Mouse (Mus musculus) kidney, postnatal 0 days (tissue): ENCODE results near the gene Kif14. TPM values are rescaled to one million over a fixed set of nuclear protein-coding genes. Genes with fewer than 3 reads are reported as not detected.

ENCODE experiments used
- ATAC-seq: fragments of 200-750 bp; cut with Nextera tagmentation; replicated peaks from 2 replicates; pipeline ENCODE4 v1.8.0; 2017; ENCODE audit warnings: low read depth, moderate number of reproducible peaks, moderate TSS enrichment, moderate library complexity; ENCODE audit not compliant: low FRiP score
- DNase-seq: peaks from one replicate; pipeline ENCODE4 v3.0.0-alpha.2; 2016; ENCODE audit warnings: low spot score
- H3K27ac ChIP-seq: fragments of 300-500 bp; sonication (generic); 2 replicates; pipeline ENCODE4 v1.5.1; 2014; ENCODE audit warnings: mild to moderate bottlenecking
- H3K27me3 ChIP-seq: fragments of 300-500 bp; sonication (generic); 2 replicates; pipeline ENCODE4 v1.6.1; 2014; ENCODE audit warnings: low read length, mixed read lengths; ENCODE audit not compliant: insufficient read depth
- H3K36me3 ChIP-seq: fragments of 300-500 bp; sonication (generic); 2 replicates; pipeline ENCODE4 v1.6.1; 2014; ENCODE audit warnings: low read length, mixed read lengths; ENCODE audit not compliant: insufficient read depth
- H3K4me1 ChIP-seq: fragments of 300-500 bp; sonication (generic); replicated peaks from 2 replicates; pipeline ENCODE4 v1.6.1; 2014; ENCODE audit warnings: antibody characterized with exemption, low read length, mixed read lengths; ENCODE audit not compliant: insufficient read depth
- H3K4me2 ChIP-seq: fragments of 300-500 bp; sonication (generic); 2 replicates; pipeline ENCODE4 v1.6.1; 2014; ENCODE audit warnings: mild to moderate bottlenecking, low read length, moderate library complexity, mixed read lengths
- H3K4me3 ChIP-seq: fragments of 300-500 bp; sonication (generic); replicated peaks from 2 replicates; pipeline ENCODE4 v1.5.1; 2014; ENCODE audit warnings: low read depth, low read length
- H3K9ac ChIP-seq: fragments of 300-500 bp; sonication (generic); 2 replicates; pipeline ENCODE4 v1.6.1; 2014; ENCODE audit warnings: low read depth, low read length
- H3K9me3 ChIP-seq: fragments of 300-500 bp; sonication (generic); replicated peaks from 2 replicates; pipeline ENCODE4 v1.6.1; 2016; ENCODE audit warnings: low read length, inconsistent platforms, mixed read lengths
- CTCF ChIP-seq: IDR thresholded peaks from 2 replicates; pipeline ENCODE4 v1.5.1; 2016; ENCODE audit warnings: antibody characterized with exemption, low read depth, mild to moderate bottlenecking, moderate library complexity
- WGBS: fragments of 180-500 bp; shearing (Covaris S2); extraction: QIAGEN DNeasy Blood & Tissue Kit; methylation state at CpG from one replicate; pipeline ENCODE4 v1.1.7; 2014; 5-methylcytosine and 5-hydroxymethylcytosine counted together
- polyA plus RNA-seq: library from polyadenylated mRNA; unstranded; fragments of >200 nt; fragmentation: Nextera tagmentation; extraction: Ambion mirVana; gene quantifications from 2 replicates; pipeline ENCODE4 v1.2.1, GENCODE M21; 2015

The Kif14 gene
- polyA plus RNA-seq, result 1.7 and 2.0 TPM in 2 replicates

GRCm38 (mm10) chr1:136466143-136466811, at the start of gene Kif14:
Kif14 (plus strand) TSS chr1:136466343.
- peak; percentile 98 for DNase-seq
- no peaks in the 10 kb centered on the region for H3K9me3 ChIP-seq
- TF ChIP-seq CTCF, result peak; percentile 5; the same call in 1 of the 2 replicates
- H3K36me3 ChIP-seq, result no peaks in the 10 kb centered on the region
- peak; percentile 99 for ATAC-seq
- WGBS, result under 1% methylated on average over 52 of the region's 52 CpGs
- H3K27me3 ChIP-seq, result no peaks in the 10 kb centered on the region
- peaks cover 4% of the 10 kb centered on the region; the same call in 1 of the 2 replicates for H3K4me1 ChIP-seq
- H3K4me3 ChIP-seq, result peak within 1 kb of the TSS; percentile 53
- peak within 1 kb of the TSS; percentile 99 for H3K4me2 ChIP-seq
- no peak within 1 kb of the TSS for H3K27ac ChIP-seq
- H3K9ac ChIP-seq, result peak within 1 kb of the TSS; percentile 56; the same call in 1 of the 2 replicates

- no peak overlapping the region for H3K4me2 ChIP-seq
- ATAC-seq, result no peak
- H3K9me3 ChIP-seq, result no peaks in the 10 kb centered on the region
- no peaks in the 10 kb centered on the region for H3K27me3 ChIP-seq
- TF ChIP-seq CTCF, result no peak
- no peak overlapping the region for H3K27ac ChIP-seq
- H3K4me1 ChIP-seq, result no peaks in the 10 kb centered on the region
- 91% methylated on average over 6 of the region's 6 CpGs for WGBS
- no peak overlapping the region for H3K4me3 ChIP-seq
- H3K36me3 ChIP-seq, result 0 out of 2 replicates have a peak, but pooled peaks cover 4% of the 10 kb centered on the region
- no peak for DNase-seq
- H3K9ac ChIP-seq, result no peak overlapping the region
Measured at GRCm38 (mm10) chr1:136418393-136418792, 47.8 kb upstream of the Kif14 start.

GRCm38 (mm10) chr1:136427166-136427969, 38.8 kb upstream of the Kif14 start:
- ATAC-seq (no peak; the same call in 1 of the 2 replicates), DNase-seq (no peak)
- no peaks in the 10 kb centered on the region for H3K9me3 ChIP-seq
- no peaks in the 10 kb centered on the region for H3K4me1 ChIP-seq
- no peak overlapping the region for H3K4me3 ChIP-seq
- no peaks in the 10 kb centered on the region for H3K27me3 ChIP-seq
- 0 out of 2 replicates have a peak, but pooled peaks cover 6% of the 10 kb centered on the region for H3K36me3 ChIP-seq
- no peak for TF ChIP-seq CTCF
- no peak overlapping the region for H3K27ac ChIP-seq
- WGBS, result 78% methylated on average over 11 of the region's 11 CpGs
- H3K4me2 ChIP-seq, result no peak overlapping the region
- H3K9ac ChIP-seq, result no peak overlapping the region

- no peak overlapping the region for H3K27ac ChIP-seq
- DNase-seq (no peak), ATAC-seq (no peak)
- no peak overlapping the region for H3K4me2 ChIP-seq
- no peaks in the 10 kb centered on the region for H3K4me1 ChIP-seq
- no peaks in the 10 kb centered on the region for H3K9me3 ChIP-seq
- H3K9ac ChIP-seq, result no peak overlapping the region
- 74% methylated on average over 4 of the region's 4 CpGs for WGBS
- H3K36me3 ChIP-seq, result 0 out of 2 replicates have a peak, but pooled peaks cover 9% of the 10 kb centered on the region
- no peaks in the 10 kb centered on the region for H3K27me3 ChIP-seq
- H3K4me3 ChIP-seq, result no peak overlapping the region
- no peak for TF ChIP-seq CTCF
Measured at GRCm38 (mm10) chr1:136428981-136429380, 37.2 kb upstream of the Kif14 start.

GRCm38 (mm10) chr1:136430126-136430818, 35.9 kb upstream of the Kif14 start:
- H3K9ac ChIP-seq, result no peak overlapping the region
- ATAC-seq (no peak), DNase-seq (peak; percentile 14)
- no peaks in the 10 kb centered on the region for H3K9me3 ChIP-seq
- H3K4me3 ChIP-seq, result no peak overlapping the region
- H3K4me1 ChIP-seq, result no peaks in the 10 kb centered on the region
- no peak overlapping the region for H3K4me2 ChIP-seq
- no peak for TF ChIP-seq CTCF
- no peaks in the 10 kb centered on the region for H3K27me3 ChIP-seq
- WGBS, result 43% methylated on average over 7 of the region's 7 CpGs
- H3K36me3 ChIP-seq, result 0 out of 2 replicates have a peak, but pooled peaks cover 3% of the 10 kb centered on the region
- H3K27ac ChIP-seq, result no peak overlapping the region

GRCm38 (mm10) chr1:136440741-136441140, 25.4 kb upstream of the Kif14 start:
- DNase-seq, result no peak
- 83% methylated on average over 7 of the region's 7 CpGs for WGBS
- ATAC-seq, result no peak
- Histone ChIP-seq H3K4me1 (no peaks in the 10 kb centered on the region), H3K27ac (no peak overlapping the region), H3K4me2 (no peak overlapping the region), H3K27me3 (no peaks in the 10 kb centered on the region), H3K4me3 (no peak overlapping the region), H3K9ac (no peak overlapping the region), H3K9me3 (no peaks in the 10 kb centered on the region), H3K36me3 (0 out of 2 replicates have a peak, but pooled peaks cover 6% of the 10 kb centered on the region)
- TF ChIP-seq CTCF, result no peak
